Mouse (Mus musculus) B cell, adult (primary cell): ENCODE measurements around the gene Olfr1202. TPM values are rescaled to one million over a fixed set of nuclear protein-coding genes. Genes with fewer than 3 reads are reported as not detected.

Experiments used
- total RNA-seq: library from RNA; stranded (reverse); gene quantifications from 4 replicates; pipeline ENCODE4 v1.2.4, GENCODE M21; 2023; ENCODE audit not compliant: inconsistent age

Olfr1202 gene
- not detected in 4 replicates for total RNA-seq

GRCm38 (mm10) chr2:88814196-88814595, at the start of gene Olfr1202:
Gene Olfr1202, plus strand, starts transcription at chr2:88814496.

DNA sequence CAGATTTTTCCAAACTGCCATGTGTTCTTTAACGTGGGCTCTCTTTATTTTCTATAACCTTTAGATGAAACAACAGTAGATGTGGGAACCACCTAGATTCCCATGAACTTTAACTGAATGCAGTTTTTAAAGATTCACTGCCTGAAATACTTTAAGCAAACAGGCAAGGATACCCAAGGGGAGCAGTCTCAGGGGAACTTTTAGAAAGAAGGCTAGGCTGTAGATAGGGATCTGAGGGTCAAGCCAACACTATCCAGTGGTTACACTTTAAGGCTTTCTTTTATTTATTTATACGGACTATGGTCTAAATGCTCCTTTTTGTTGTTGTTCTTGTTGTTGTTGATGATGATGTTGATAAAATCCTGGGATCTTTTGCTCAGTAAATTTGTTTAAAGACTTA, 43.9 kb upstream of the Olfr1202 start, which contains the start of gene Olfr1200:
Gene Olfr1200, minus strand, starts transcription at position 101 of the 400 bp plus-strand sequence.

GRCm38 (mm10) chr2:88792736-88793135, 21.6 kb upstream of the Olfr1202 start, which contains the start of gene Olfr1201:
Gene Olfr1201, plus strand, starts transcription at chr2:88793036.

DNA sequence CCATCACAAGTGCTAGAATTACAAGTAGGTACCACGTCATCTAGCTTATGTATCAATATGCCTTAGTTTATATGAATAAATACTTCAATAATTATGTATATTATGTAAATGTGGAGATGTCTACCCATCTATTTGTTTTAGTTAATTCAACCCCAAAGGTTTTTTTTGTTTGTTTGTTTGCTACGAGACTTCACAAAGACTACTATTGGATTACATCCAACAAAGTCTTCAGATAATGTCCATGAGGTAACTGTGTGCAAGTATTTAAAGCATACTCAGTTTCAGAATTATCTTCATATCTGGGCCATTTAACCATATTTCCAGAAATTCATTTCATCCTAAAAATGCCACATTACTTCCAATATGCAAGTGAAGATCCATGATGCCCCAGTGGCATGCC, 15.1 kb downstream of the Olfr1202 start, which contains the start of gene Olfr1205:
Gene Olfr1205, plus strand, starts transcription at position 301 of the 400 bp plus-strand sequence.

DNA sequence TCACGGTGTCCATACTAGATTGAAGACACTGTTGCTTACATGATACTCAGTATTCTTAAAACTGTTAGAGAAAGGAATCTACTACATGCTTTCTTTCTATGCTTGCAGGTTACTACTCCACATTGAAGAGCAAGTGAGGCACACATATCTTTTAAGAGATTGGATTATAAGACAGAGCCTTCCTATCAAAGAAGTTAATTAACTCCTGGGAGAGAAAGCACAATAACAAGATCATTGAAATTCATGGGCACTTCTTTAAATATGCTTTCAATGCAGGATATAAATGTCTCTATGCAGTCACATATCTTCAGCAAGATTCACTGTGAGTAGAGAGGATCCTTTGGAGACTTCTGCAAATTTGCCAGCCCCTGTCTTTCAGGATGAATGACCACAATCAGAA, 34.7 kb downstream of the Olfr1202 start, which contains the start of gene Olfr1204:
Gene Olfr1204, plus strand, starts transcription at position 301 of the 400 bp plus-strand sequence.

GRCm38 (mm10) chr2:88862931-88863330, 48.6 kb downstream of the Olfr1202 start, which contains the start of gene Olfr1206:
Gene Olfr1206, plus strand, starts transcription at chr2:88863231.

Other genes with a start within 250 kb of the Olfr1202 start
- gene Olfr1189, start 228.0 kb upstream of the Olfr1202 start, total RNA-seq: not detected in 4 replicates
- 0.15 to 0.26 TPM (median 0.16 TPM) in 3 of 4 replicates, not detected in the other for gene Olfr1191-ps1, start 174.0 kb upstream of the Olfr1202 start, total RNA-seq
- not detected in 4 replicates for gene Olfr1192-ps1, start 166.0 kb upstream of the Olfr1202 start, total RNA-seq
- gene Olfr1193, start 138.9 kb upstream of the Olfr1202 start, total RNA-seq: not detected in 4 replicates
- not detected in 4 replicates for gene Olfr1195, start 125.3 kb upstream of the Olfr1202 start, total RNA-seq
- gene Olfr1196, start 109.9 kb upstream of the Olfr1202 start, total RNA-seq: not detected in 4 replicates
- not detected in 4 replicates for gene Olfr1197, start 82.1 kb upstream of the Olfr1202 start, total RNA-seq
- not detected in 4 replicates for gene Olfr1198, start 63.1 kb upstream of the Olfr1202 start, total RNA-seq
- gene Olfr1199, start 54.0 kb upstream of the Olfr1202 start, total RNA-seq: not detected in 4 replicates
- not detected in 4 replicates for gene Olfr1200, start 44.0 kb upstream of the Olfr1202 start, total RNA-seq
- gene Olfr1201, start 21.5 kb upstream of the Olfr1202 start, total RNA-seq: not detected in 4 replicates
- gene Olfr1205, start 15.2 kb downstream of the Olfr1202 start, total RNA-seq: not detected in 4 replicates
- gene Olfr1204, start 34.8 kb downstream of the Olfr1202 start, total RNA-seq: not detected in 4 replicates
- not detected in 4 replicates for gene Olfr1206, start 48.7 kb downstream of the Olfr1202 start, total RNA-seq
- not detected in 4 replicates for gene Olfr1208, start 87.8 kb downstream of the Olfr1202 start, total RNA-seq
- gene Olfr1209, start 100.7 kb downstream of the Olfr1202 start, total RNA-seq: not detected in 4 replicates
- gene Olfr1211, start 123.6 kb downstream of the Olfr1202 start, total RNA-seq: not detected in 4 replicates
- gene Olfr1212, start 139.5 kb downstream of the Olfr1202 start, total RNA-seq: not detected in 4 replicates
- gene Gm13762, start 165.8 kb downstream of the Olfr1202 start, total RNA-seq: not detected in 4 replicates
- not detected in 4 replicates for gene Olfr1214, start 178.2 kb downstream of the Olfr1202 start, total RNA-seq
- not detected in 4 replicates for gene Olfr1215, start 192.5 kb downstream of the Olfr1202 start, total RNA-seq
- gene Olfr1216, start 203.8 kb downstream of the Olfr1202 start, total RNA-seq: not detected in 4 replicates
- not detected in 4 replicates for gene Olfr1217, start 217.6 kb downstream of the Olfr1202 start, total RNA-seq
- gene Olfr1218, start 246.7 kb downstream of the Olfr1202 start, total RNA-seq: not detected in 4 replicates